Mouse (Mus musculus) myocyte (in vitro differentiated cells): ENCODE measurements at regions not wholly inside any gene's neighbourhood (a gene's known extent, or its start where the extent isn't known, plus 50 kb on each side); places are given as distances from the start of the nearest gene placed in this dataset.

Experiments
- E2F4 ChIP-seq: IDR thresholded peaks from one replicate; pipeline ENCODE4 v1.6.1; 2011; ENCODE audit warnings: mild to moderate bottlenecking, control low read depth, moderate library complexity; ENCODE audit not compliant: insufficient read depth
- MAX ChIP-seq: IDR thresholded peaks from one replicate; pipeline ENCODE4 v1.6.1; 2011; ENCODE audit warnings: low read depth, mild to moderate bottlenecking, control low read depth
- MYOG ChIP-seq, 3 experiments: IDR thresholded peaks; one replicate each; pipeline ENCODE4 v1.6.1; 2011; ENCODE audit warnings: control low read depth in 2 of 3, low read depth in 2 of 3, mild to moderate bottlenecking in 2 of 3; ENCODE audit not compliant: insufficient read length in 2 of 3, control insufficient read depth in 1 of 3, insufficient read depth in 1 of 3
- POLR2A ChIP-seq: IDR thresholded peaks from one replicate; pipeline ENCODE4 v1.6.1; 2011; ENCODE audit warnings: low read depth, mild to moderate bottlenecking, control low read depth, moderate library complexity; ENCODE audit not compliant: insufficient read length
- POLR2AphosphoS2 ChIP-seq: IDR thresholded peaks from one replicate; pipeline ENCODE4 v1.6.1; 2011; ENCODE audit warnings: low read depth, control low read depth; ENCODE audit not compliant: insufficient read length
- REST ChIP-seq: IDR thresholded peaks from one replicate; pipeline ENCODE4 v1.6.1; 2011; ENCODE audit warnings: mild to moderate bottlenecking, control low read depth, moderate library complexity; ENCODE audit not compliant: insufficient read depth, insufficient read length
- TCF3 ChIP-seq: IDR thresholded peaks from one replicate; pipeline ENCODE4 v1.6.1; 2011; ENCODE audit warnings: low read depth, control low read depth; ENCODE audit not compliant: insufficient read length
- USF1 ChIP-seq: IDR thresholded peaks from one replicate; pipeline ENCODE4 v1.6.1; 2011; ENCODE audit warnings: low read depth, mild to moderate bottlenecking, control low read depth, moderate library complexity

GRCm38 (mm10) chr1:90283912-90284636 is 80.3 kb downstream of the Ackr3 start:
- TF ChIP-seq POLR2AphosphoS2 (no peak), POLR2A (no peak), MYOG (IDR thresholded peaks at IDR 0.05; ENCODE audit: control insufficient read depth in 1 of 3, insufficient read depth in 1 of 3, insufficient read length in 2 of 3, low read depth in 2 of 3) (no peak), MAX (no peak), USF1 (no peak), TCF3 (no peak), REST (no peak), E2F4 (no peak)
